Mouse (Mus musculus): ENCODE data around the gene Ezh1. TPM values are rescaled to one million over a fixed set of nuclear protein-coding genes. Genes with fewer than 3 reads are reported as not detected.
A peak's percentile ranks its signal among the peaks of the same experiment; 100 is the strongest.

The Ezh1 gene
- polyA plus RNA-seq, 1 experiment from 2014 or later, result 9.8 TPM

- 75% methylated on average over 15 of the region's 15 CpGs for WGBS (ENCODE audit: insufficient replicate concordance)
- Histone ChIP-seq H3K36me3 (replicated peaks) (no peaks in the 10 kb centered on the region), H3K4me1 (replicated peaks) (peaks cover 23% of the 10 kb centered on the region), H3K4me2 (no peak overlapping the region), H3K27ac (replicated peaks) (no peak overlapping the region), H3K9ac (no peak overlapping the region), H3K9me3 (replicated peaks) (no peaks in the 10 kb centered on the region), H3K4me3 (replicated peaks) (no peak overlapping the region), H3K27me3 (peaks cover 93% of the 10 kb centered on the region)
- ATAC-seq (ENCODE audit: insufficient read depth), result no peak
Observed at GRCm38 (mm10) chr11:101179306-101179705, 47.0 kb downstream of the Ezh1 start.

GRCm38 (mm10) chr11:101178061-101179058 lies 47.9 kb downstream of the Ezh1 start:
- no peak overlapping the region for H3K27ac ChIP-seq (replicated peaks)
- peaks cover 33% of the 10 kb centered on the region for H3K4me1 ChIP-seq (replicated peaks)
- no peaks in the 10 kb centered on the region for H3K36me3 ChIP-seq (replicated peaks)
- H3K9ac ChIP-seq, result no peak overlapping the region
- no peak overlapping the region for H3K4me3 ChIP-seq (replicated peaks)
- H3K4me2 ChIP-seq, result no peak overlapping the region
- H3K27me3 ChIP-seq, result peaks cover 96% of the 10 kb centered on the region
- no peaks in the 10 kb centered on the region for H3K9me3 ChIP-seq (replicated peaks)
- ATAC-seq (ENCODE audit: insufficient read depth), result no peak
- 49% methylated on average over 36 of the region's 36 CpGs for WGBS (ENCODE audit: insufficient replicate concordance)

GRCm38 (mm10) chr11:101176933-101177773 lies 49.1 kb downstream of the Ezh1 start:
- Histone ChIP-seq H3K27me3 (peaks cover 96% of the 10 kb centered on the region), H3K9me3 (replicated peaks) (no peaks in the 10 kb centered on the region), H3K4me3 (replicated peaks) (no peak overlapping the region), H3K36me3 (replicated peaks) (no peaks in the 10 kb centered on the region), H3K4me2 (no peak overlapping the region), H3K9ac (no peak overlapping the region), H3K4me1 (replicated peaks) (peaks cover 42% of the 10 kb centered on the region), H3K27ac (replicated peaks) (no peak overlapping the region)
- WGBS (ENCODE audit: insufficient replicate concordance), result 27% methylated on average over 22 of the region's 22 CpGs
- no peak for ATAC-seq (ENCODE audit: insufficient read depth)

GRCm38 (mm10) chr11:101176117-101176691 lies 50.1 kb downstream of the Ezh1 start:
- Histone ChIP-seq H3K36me3 (replicated peaks) (no peaks in the 10 kb centered on the region), H3K4me2 (peak overlapping the region; percentile 39; the same call in 1 of the 2 replicates), H3K4me3 (replicated peaks) (no peak overlapping the region), H3K4me1 (replicated peaks) (peaks cover 50% of the 10 kb centered on the region), H3K9me3 (replicated peaks) (no peaks in the 10 kb centered on the region), H3K9ac (no peak overlapping the region), H3K27me3 (peaks cover 96% of the 10 kb centered on the region), H3K27ac (replicated peaks) (no peak overlapping the region)
- no peak for ATAC-seq (ENCODE audit: insufficient read depth)
- WGBS (ENCODE audit: insufficient replicate concordance), result 3% methylated on average over 25 of the region's 25 CpGs

DNA sequence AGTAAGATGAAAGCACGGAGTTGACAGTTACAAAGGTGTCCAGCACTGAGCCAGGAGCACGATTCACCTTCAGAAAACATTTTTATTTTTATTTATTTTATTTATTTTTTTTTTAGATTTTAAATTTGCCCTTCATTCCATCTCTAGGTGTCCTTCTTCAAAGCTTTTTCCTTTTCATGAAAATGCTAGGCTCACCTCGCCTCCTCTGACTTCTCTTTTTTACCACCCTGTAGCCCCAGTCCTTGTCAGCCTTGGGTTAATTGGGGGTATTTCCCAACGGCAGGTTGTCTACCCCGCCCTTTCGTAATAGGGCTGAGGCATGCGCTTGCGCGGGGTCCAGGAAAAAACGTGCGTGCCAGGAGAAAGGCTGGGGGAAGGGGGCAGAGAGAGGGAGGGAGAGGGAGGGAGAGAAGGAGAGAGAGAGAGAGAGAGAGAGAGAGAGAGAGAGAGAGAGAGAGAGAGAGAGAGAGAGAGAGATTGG lies 50.6 kb downstream of the Ezh1 start:
- no peak for ATAC-seq (ENCODE audit: insufficient read depth)
- H3K27ac ChIP-seq (replicated peaks), result no peak overlapping the region
- H3K27me3 ChIP-seq, result peaks cover 98% of the 10 kb centered on the region
- no peaks in the 10 kb centered on the region for H3K9me3 ChIP-seq (replicated peaks)
- H3K4me3 ChIP-seq (replicated peaks), result no peak overlapping the region
- H3K9ac ChIP-seq, result no peak overlapping the region
- 6% methylated on average over 11 of the region's 11 CpGs for WGBS (ENCODE audit: insufficient replicate concordance)
- H3K36me3 ChIP-seq (replicated peaks), result no peaks in the 10 kb centered on the region
- H3K4me2 ChIP-seq, result peak overlapping the region; percentile 39; the same call in 1 of the 2 replicates
- H3K4me1 ChIP-seq (replicated peaks), result peaks cover 55% of the 10 kb centered on the region

- no peak within 1 kb of the TSS for H3K9ac ChIP-seq
Observed at GRCm38 (mm10) chr11:101174851-101175628, 51.2 kb downstream of the Ezh1 start, which contains the start of gene Ccr10. Gene Ccr10, minus strand, starts transcription at chr11:101175443.

GRCm38 (mm10) chr11:101174389-101174745 lies 51.9 kb downstream of the Ezh1 start:
- peaks cover 68% of the 10 kb centered on the region for H3K4me1 ChIP-seq (replicated peaks)
- H3K4me2 ChIP-seq, result peak overlapping the region; percentile 66
- 27% methylated on average over 9 of the region's 9 CpGs for WGBS (ENCODE audit: insufficient replicate concordance)
- H3K4me3 ChIP-seq (replicated peaks), result peak overlapping the region; percentile 37
- no peak overlapping the region for H3K9ac ChIP-seq
- no peaks in the 10 kb centered on the region for H3K36me3 ChIP-seq (replicated peaks)
- no peaks in the 10 kb centered on the region for H3K9me3 ChIP-seq (replicated peaks)
- H3K27me3 ChIP-seq, result peaks cover 100% of the 10 kb centered on the region
- no peak for ATAC-seq (ENCODE audit: insufficient read depth)
- H3K27ac ChIP-seq (replicated peaks), result no peak overlapping the region

More at GRCm38 (mm10) chr11:101174851-101175628, 51.2 kb downstream of the Ezh1 start, which contains the start of gene Ccr10:
- Histone ChIP-seq H3K27me3 (peaks cover 98% of the 10 kb centered on the region), H3K9me3 (replicated peaks) (no peaks in the 10 kb centered on the region), H3K27ac (replicated peaks) (no peak within 1 kb of the TSS), H3K4me2 (peak within 1 kb of the TSS; percentile 66), H3K4me3 (replicated peaks) (peak within 1 kb of the TSS; percentile 37), H3K4me1 (replicated peaks) (peaks cover 62% of the 10 kb centered on the region), H3K36me3 (replicated peaks) (no peaks in the 10 kb centered on the region)
- ATAC-seq (ENCODE audit: insufficient read depth), result no peak
- WGBS (ENCODE audit: insufficient replicate concordance), result 21% methylated on average over 14 of the region's 14 CpGs

DNA sequence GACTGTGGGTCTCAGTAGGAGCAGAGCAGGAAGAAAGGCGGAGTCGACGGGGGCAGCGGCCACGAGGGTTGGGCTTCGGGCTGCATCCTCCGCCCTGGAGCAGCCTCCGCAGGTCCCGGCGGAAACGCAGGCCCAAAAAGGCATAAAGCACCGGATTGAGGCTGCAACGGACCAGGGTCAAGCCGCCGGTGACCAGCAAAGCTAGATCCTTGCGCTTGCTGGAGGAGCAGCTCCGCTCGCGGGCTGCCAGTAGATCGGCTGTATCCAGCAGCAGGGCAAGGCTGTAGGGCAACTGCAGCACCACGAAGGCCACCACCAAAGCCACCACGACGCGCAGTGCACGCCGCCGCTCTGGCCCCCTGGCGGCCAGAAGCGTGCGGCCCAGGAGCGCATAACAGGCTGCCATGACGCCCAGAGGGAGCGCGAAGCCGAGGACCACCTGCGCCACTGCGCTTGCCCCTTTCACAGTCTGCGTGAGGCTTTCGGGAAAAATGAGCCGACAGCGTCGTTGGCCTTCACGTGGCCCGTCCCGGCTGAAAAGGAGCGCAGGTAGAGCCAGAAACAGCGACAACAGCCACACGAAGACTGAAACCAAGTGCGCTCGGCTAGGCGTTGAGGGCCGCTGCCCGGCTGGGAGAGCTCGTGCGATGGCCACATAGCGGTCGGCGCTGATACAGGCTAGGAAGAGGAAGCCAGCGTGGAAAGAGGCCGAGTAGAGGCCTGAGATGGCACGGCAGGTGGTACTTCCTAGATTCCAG lies 52.5 kb downstream of the Ezh1 start:
- WGBS (ENCODE audit: insufficient replicate concordance), result 1% methylated on average over 61 of the region's 61 CpGs
- no peaks in the 10 kb centered on the region for H3K36me3 ChIP-seq (replicated peaks)
- peak overlapping the region; percentile 37 for H3K4me3 ChIP-seq (replicated peaks)
- peak; percentile 51 for ATAC-seq (ENCODE audit: insufficient read depth)
- H3K27ac ChIP-seq (replicated peaks), result peak overlapping the region; percentile 19; the same call in 1 of the 2 replicates
- no peak overlapping the region for H3K9ac ChIP-seq
- H3K27me3 ChIP-seq, result peaks cover 100% of the 10 kb centered on the region
- H3K4me2 ChIP-seq, result peak overlapping the region; percentile 66
- no peaks in the 10 kb centered on the region for H3K9me3 ChIP-seq (replicated peaks)
- peaks cover 73% of the 10 kb centered on the region for H3K4me1 ChIP-seq (replicated peaks)

GRCm38 (mm10) chr11:101173112-101173511 lies 53.2 kb downstream of the Ezh1 start:
- no peaks in the 10 kb centered on the region for H3K36me3 ChIP-seq (replicated peaks)
- H3K4me2 ChIP-seq, result peak overlapping the region; percentile 66
- WGBS (ENCODE audit: insufficient replicate concordance), result 8% methylated on average over 11 of the region's 11 CpGs
- no peaks in the 10 kb centered on the region for H3K9me3 ChIP-seq (replicated peaks)
- H3K27ac ChIP-seq (replicated peaks), result no peak overlapping the region
- ATAC-seq (ENCODE audit: insufficient read depth), result no peak
- H3K4me1 ChIP-seq (replicated peaks), result peaks cover 77% of the 10 kb centered on the region
- no peak overlapping the region for H3K9ac ChIP-seq
- peaks cover 100% of the 10 kb centered on the region for H3K27me3 ChIP-seq
- no peak overlapping the region for H3K4me3 ChIP-seq (replicated peaks)
